ENCODE assay signal across 8 mouse cellular contexts in genomic region chr11:119913291-119913934, GRCm38 (mm10). TPM values are rescaled to one million over a fixed set of nuclear protein-coding genes. Genes with fewer than 3 reads are reported as not detected.
DNase-seq lines count a peak whose midpoint lies in the region; ATAC-seq and TF ChIP-seq lines count a peak whose summit lies in the region.

Chmp6 (plus strand) TSS chr11:119913441.

- no peak for TF ChIP-seq CTCF in liver, embryonic 14.5 days (IDR thresholded peaks at IDR 0.05; ENCODE audit: low read depth)
- peak; percentile 44 for TF ChIP-seq CTCF in stomach, postnatal 0 days (IDR thresholded peaks at IDR 0.05; ENCODE audit: low read depth)

- peak; percentile 87 for DNase-seq in CD4-positive, CD25-positive, alpha-beta regulatory T cell, adult 2 months (ENCODE audit: low read depth, low spot score)
- DNase-seq in fibroblast of lung, adult 2 months (ENCODE audit: low read depth): peak; percentile 51
- DNase-seq in kidney, postnatal 14 days: peak; percentile 95
- peak; percentile 51 to 60 (median 53) for DNase-seq in liver, embryonic 14.5 days (ENCODE audit: low read depth in 3 of 3, low spot score in 3 of 3)
- peak; percentile 88 for DNase-seq in neural tube, embryonic 11.5 days (ENCODE audit: low spot score)
- peak; percentile 88 for DNase-seq in stomach, postnatal 0 days (ENCODE audit: low spot score)

- H3K4me3 ChIP-seq in brown adipose tissue, adult 24 weeks (ENCODE audit: insufficient read depth, low read depth, low read length): peak within 1 kb of the TSS; percentile 75
- peak within 1 kb of the TSS; percentile 73 to 92 for H3K4me3 ChIP-seq in heart, embryonic 14.5 days (ENCODE audit: control insufficient read depth in 1 of 2, insufficient read depth in 1 of 2, low read depth in 1 of 2, low read length in 2 of 2)
- H3K4me3 ChIP-seq in liver, embryonic 14.5 days (ENCODE audit: insufficient read depth in 1 of 2, low read depth in 2 of 2, low read length in 2 of 2): peak within 1 kb of the TSS; percentile 68 to 93
- H3K4me3 ChIP-seq in neural tube, embryonic 11.5 days (ENCODE audit: low read depth, low read length): peak within 1 kb of the TSS; percentile 90
- peak within 1 kb of the TSS; percentile 78 for H3K4me3 ChIP-seq in stomach, postnatal 0 days (ENCODE audit: low read depth, low read length)

- H3K4me1 ChIP-seq in brown adipose tissue, adult 24 weeks (ENCODE audit: control insufficient read depth, insufficient read depth, insufficient read length, low read length): peaks cover 24% of the 10 kb centered on the region
- H3K4me1 ChIP-seq in heart, embryonic 14.5 days (ENCODE audit: control insufficient read depth in 2 of 2, insufficient read depth in 2 of 2, low read length in 2 of 2): peaks cover 25 to 43% of the 10 kb centered on the region in 2 experiments
- peaks cover 3 to 13% of the 10 kb centered on the region in 2 experiments; a peak in 3 of 4 replicates for H3K4me1 ChIP-seq in liver, embryonic 14.5 days (replicated peaks; ENCODE audit: control insufficient read depth in 2 of 2, insufficient read depth in 2 of 2, low read length in 1 of 2)
- H3K4me1 ChIP-seq in neural tube, embryonic 11.5 days (ENCODE audit: control insufficient read depth, insufficient read depth, low read length): peaks cover 16% of the 10 kb centered on the region
- peaks cover 14% of the 10 kb centered on the region; the same call in 1 of the 2 replicates for H3K4me1 ChIP-seq in stomach, postnatal 0 days (replicated peaks; ENCODE audit: control insufficient read depth, insufficient read depth)

- ATAC-seq in heart, embryonic 14.5 days (ENCODE audit: insufficient number of reproducible peaks, insufficient read depth, low FRiP score, low read depth): peak; percentile 60
- peak; percentile 75 for ATAC-seq in liver, embryonic 14.5 days (ENCODE audit: insufficient read depth)
- peak; percentile 77 for ATAC-seq in neural tube, embryonic 11.5 days (ENCODE audit: insufficient read depth, low FRiP score, low TSS enrichment)
- ATAC-seq in stomach, postnatal 0 days (ENCODE audit: low FRiP score, low TSS enrichment): peak; percentile 59

- H3K9me3 ChIP-seq in heart, embryonic 14.5 days (ENCODE audit: control insufficient read depth, low read length): no peaks in the 10 kb centered on the region
- no peaks in the 10 kb centered on the region for H3K9me3 ChIP-seq in liver, embryonic 14.5 days (ENCODE audit: control insufficient read depth, low read length)
- no peaks in the 10 kb centered on the region for H3K9me3 ChIP-seq in neural tube, embryonic 11.5 days (ENCODE audit: control insufficient read depth, low read length)
- H3K9me3 ChIP-seq in stomach, postnatal 0 days (ENCODE audit: control insufficient read depth, low read length): no peaks in the 10 kb centered on the region

- H3K36me3 ChIP-seq in heart, embryonic 14.5 days (ENCODE audit: control insufficient read depth, insufficient read depth, low read length): peaks cover 27% of the 10 kb centered on the region
- H3K36me3 ChIP-seq in liver, embryonic 14.5 days (replicated peaks; ENCODE audit: control insufficient read depth, insufficient read depth, low read depth): peaks cover 5% of the 10 kb centered on the region
- H3K36me3 ChIP-seq in neural tube, embryonic 11.5 days (ENCODE audit: control insufficient read depth, insufficient read depth, low read length): peaks cover 21% of the 10 kb centered on the region
- H3K36me3 ChIP-seq in stomach, postnatal 0 days (ENCODE audit: control insufficient read depth, insufficient read depth, low read length): peaks cover 13% of the 10 kb centered on the region; the same call in 1 of the 2 replicates

- H3K4me2 ChIP-seq in heart, embryonic 14.5 days (ENCODE audit: low read length): peak within 1 kb of the TSS; percentile 98
- H3K4me2 ChIP-seq in liver, embryonic 14.5 days (ENCODE audit: low read depth): peak within 1 kb of the TSS; percentile 85
- H3K4me2 ChIP-seq in neural tube, embryonic 11.5 days (ENCODE audit: low read depth): peak within 1 kb of the TSS; percentile 98
- peak within 1 kb of the TSS; percentile 87 for H3K4me2 ChIP-seq in stomach, postnatal 0 days (replicated peaks; ENCODE audit: low read depth)

- TF ChIP-seq EP300 in liver, embryonic 14.5 days (IDR thresholded peaks at IDR 0.05; ENCODE audit: low read depth): no peak
- no peak for TF ChIP-seq EP300 in stomach, postnatal 0 days (optimal IDR thresholded peaks at IDR 0.05)

- peak within 1 kb of the TSS; percentile 99 for H3K9ac ChIP-seq in heart, embryonic 14.5 days (ENCODE audit: low read length)
- peak within 1 kb of the TSS; percentile 90 for H3K9ac ChIP-seq in liver, embryonic 14.5 days (replicated peaks)
- H3K9ac ChIP-seq in neural tube, embryonic 11.5 days (ENCODE audit: low read length): peak within 1 kb of the TSS; percentile 93
- H3K9ac ChIP-seq in stomach, postnatal 0 days (ENCODE audit: low read length): peak within 1 kb of the TSS; percentile 99

- under 1% methylated on average over 43 of the region's 48 CpGs for whole genome bisulfite sequencing in heart, embryonic 14.5 days
- 2% methylated on average over 48 of the region's 48 CpGs for WGBS in liver, embryonic 14.5 days (ENCODE audit: insufficient replicate concordance)
- under 1% methylated on average over 48 of the region's 48 CpGs for WGBS in neural tube, embryonic 11.5 days
- under 1% methylated on average over 48 of the region's 48 CpGs for WGBS in stomach, postnatal 0 days

- H3K27ac ChIP-seq in brown adipose tissue, adult 24 weeks (replicated peaks; ENCODE audit: low read depth, low read length): peak within 1 kb of the TSS; percentile 56
- H3K27ac ChIP-seq in heart, embryonic 14.5 days (replicated peaks in 1 of 2; ENCODE audit: control insufficient read depth in 1 of 2, insufficient read depth in 1 of 2, low read depth in 2 of 2, low read length in 2 of 2): peak within 1 kb of the TSS; percentile 59 to 81
- H3K27ac ChIP-seq in liver, embryonic 14.5 days: no peak within 1 kb of the TSS
- peak within 1 kb of the TSS; percentile 56 for H3K27ac ChIP-seq in neural tube, embryonic 11.5 days (ENCODE audit: low read depth, low read length)
- peak within 1 kb of the TSS; percentile 91 for H3K27ac ChIP-seq in stomach, postnatal 0 days (replicated peaks)

- H3K27me3 ChIP-seq in heart, embryonic 14.5 days (ENCODE audit: control insufficient read depth, insufficient read depth, low read length): peaks cover 6% of the 10 kb centered on the region; the same call in 1 of the 2 replicates
- no peaks in the 10 kb centered on the region for H3K27me3 ChIP-seq in liver, embryonic 14.5 days (ENCODE audit: control insufficient read depth, insufficient read depth, low read length)
- no peaks in the 10 kb centered on the region for H3K27me3 ChIP-seq in neural tube, embryonic 11.5 days (ENCODE audit: control insufficient read depth, insufficient read depth, low read length)
- no peaks in the 10 kb centered on the region for H3K27me3 ChIP-seq in stomach, postnatal 0 days (ENCODE audit: control insufficient read depth, insufficient read depth, low read length)

RNA-seq across cellular contexts. Expression of gene Chmp6, which starts in this region (rescaled TPM):
- 18.2 and 22.0 TPM in 2 replicates for polyA plus RNA-seq in brown adipose tissue, adult 24 weeks (2012; ENCODE audit: insufficient read depth, insufficient read length, missing spikeins)
- polyA plus RNA-seq in heart, embryonic 14.5 days (2014; fragmentation: Nextera tagmentation; extraction: Ambion mirVana): 62.4 and 65.4 TPM in 2 replicates
- polyA plus RNA-seq in liver, embryonic 14.5 days (2012; rRNA removed): 13.5 and 15.2 TPM in 2 replicates
- 25.2 and 27.2 TPM in 2 replicates for polyA plus RNA-seq in liver, embryonic 14.5 days (2014; fragmentation: Nextera tagmentation; extraction: Ambion mirVana)
- 89.6 and 92.1 TPM in 2 replicates for polyA plus RNA-seq in neural tube, embryonic 11.5 days (2014; fragmentation: Nextera tagmentation; extraction: Ambion mirVana)
- 84.5 and 85.3 TPM in 2 replicates for polyA plus RNA-seq in stomach, postnatal 0 days (2015; fragmentation: Nextera tagmentation; extraction: Ambion mirVana)
